Mouse (Mus musculus) liver, embryonic 11.5 days (tissue): Measurements from ENCODE around the gene Lmx1b. TPM values are rescaled to one million over a fixed set of nuclear protein-coding genes. Genes with fewer than 3 reads are reported as not detected.

Source experiments
- ATAC-seq: fragments of 200-750 bp; cut with Nextera tagmentation; replicated peaks from 2 replicates; pipeline ENCODE4 v1.8.0; 2017; ENCODE audit warnings: moderate number of reproducible peaks, mild to moderate bottlenecking, moderate TSS enrichment, moderate library complexity; ENCODE audit not compliant: low FRiP score
- DNase-seq: peaks from one replicate; pipeline ENCODE4 v3.0.0-alpha.2; 2017; ENCODE audit warnings: low spot score
- H3K27ac ChIP-seq: fragments of 300-500 bp; sonication (generic); 2 replicates; pipeline ENCODE4 v1.5.1; 2014; ENCODE audit warnings: mild to moderate bottlenecking, low read depth, low read length, control low read depth
- H3K27me3 ChIP-seq: fragments of 300-500 bp; sonication (generic); replicated peaks from 2 replicates; pipeline ENCODE4 v1.6.1; 2014; ENCODE audit warnings: low read length, mixed read lengths; ENCODE audit not compliant: control insufficient read depth, insufficient read depth
- H3K36me3 ChIP-seq: fragments of 300-500 bp; sonication (generic); 2 replicates; pipeline ENCODE4 v1.6.1; 2014; ENCODE audit warnings: mild to moderate bottlenecking, low read length, moderate library complexity, mixed read lengths; ENCODE audit not compliant: control insufficient read depth, insufficient read depth
- H3K4me1 ChIP-seq: fragments of 300-500 bp; sonication (generic); replicated peaks from 2 replicates; pipeline ENCODE4 v1.6.1; 2014; ENCODE audit warnings: low read length, mixed read lengths; ENCODE audit not compliant: control insufficient read depth, insufficient read depth
- H3K4me2 ChIP-seq: fragments of 300-500 bp; sonication (generic); 2 replicates; pipeline ENCODE4 v1.6.1; 2014; ENCODE audit warnings: mild to moderate bottlenecking, control low read depth, moderate library complexity
- H3K4me3 ChIP-seq: fragments of 300-500 bp; sonication (generic); 2 replicates; pipeline ENCODE4 v1.5.1; 2014; ENCODE audit warnings: low read depth, low read length, control low read depth
- H3K9ac ChIP-seq: fragments of 300-500 bp; sonication (generic); 2 replicates; pipeline ENCODE4 v1.6.1; 2014; ENCODE audit warnings: low read depth, low read length, control low read depth
- H3K9me3 ChIP-seq: fragments of 300-500 bp; sonication (generic); 2 replicates; pipeline ENCODE4 v1.6.1; 2016; ENCODE audit warnings: low read length, inconsistent platforms, mixed read lengths; ENCODE audit not compliant: control insufficient read depth
- WGBS: fragments of 180-500 bp; shearing (Covaris S2); extraction: QIAGEN DNeasy Blood & Tissue Kit; methylation state at CpG from one replicate; pipeline ENCODE4 v1.1.7; 2014; 5-methylcytosine and 5-hydroxymethylcytosine counted together
- polyA plus RNA-seq: library from polyadenylated mRNA; unstranded; fragments of >200 nt; fragmentation: Nextera tagmentation; extraction: Ambion mirVana; gene quantifications from 2 replicates; pipeline ENCODE4 v1.2.1, GENCODE M21; 2014

Lmx1b gene
- polyA plus RNA-seq, 1 experiment from 2014 or later = 0.14 TPM

DNA sequence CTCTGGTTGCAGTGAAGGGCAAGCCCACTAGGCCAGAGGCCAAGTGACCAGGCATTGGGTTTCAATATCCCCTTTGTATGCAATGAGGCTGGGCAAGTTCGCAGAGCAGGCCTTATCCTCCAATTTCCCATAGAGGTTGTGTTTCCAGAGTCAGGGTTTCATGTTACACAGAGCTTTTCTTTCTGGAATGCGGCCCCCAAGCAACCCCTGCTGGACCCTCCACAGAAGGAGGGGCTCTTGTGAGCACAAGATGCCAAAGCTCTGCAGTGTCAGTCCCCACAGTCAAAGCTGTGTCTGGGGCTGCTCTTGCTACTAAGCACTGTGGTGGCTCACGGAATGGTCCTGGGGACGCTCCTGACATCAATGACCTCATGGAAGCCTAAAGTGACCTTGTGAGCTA is 8.6 kb upstream of the Lmx1b start:
- Histone ChIP-seq H3K27me3 (peaks cover 58% of the 10 kb centered on the region), H3K9me3 (no peaks in the 10 kb centered on the region), H3K4me3 (no peak overlapping the region), H3K36me3 (no peaks in the 10 kb centered on the region), H3K4me2 (no peak overlapping the region), H3K27ac (no peak overlapping the region), H3K4me1 (0 out of 2 replicates have a peak, but pooled peaks cover 4% of the 10 kb centered on the region), H3K9ac (no peak overlapping the region)
- no peak for ATAC-seq
- DNase-seq = no peak
- WGBS = 28% methylated on average over 4 of the region's 4 CpGs

DNA sequence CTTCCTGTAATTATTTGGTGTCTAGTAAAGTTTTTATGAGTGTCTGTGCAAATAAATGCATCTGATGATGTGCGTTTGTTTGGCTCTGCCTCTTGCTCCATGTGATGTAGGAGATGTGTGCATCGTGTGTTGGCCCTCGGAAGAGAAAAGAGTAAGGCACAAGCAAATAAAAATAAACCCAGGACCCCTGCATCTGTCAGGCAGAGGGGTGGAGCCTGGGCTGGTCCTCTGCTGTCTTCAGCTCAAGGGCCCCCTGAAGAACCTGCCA is 5.9 kb upstream of the Lmx1b start:
- Histone ChIP-seq H3K27ac (no peak overlapping the region), H3K9me3 (no peaks in the 10 kb centered on the region), H3K36me3 (no peaks in the 10 kb centered on the region), H3K4me3 (no peak overlapping the region), H3K27me3 (peaks cover 82% of the 10 kb centered on the region), H3K9ac (no peak overlapping the region), H3K4me2 (no peak overlapping the region), H3K4me1 (0 out of 2 replicates have a peak, but pooled peaks cover 4% of the 10 kb centered on the region)
- no peak for ATAC-seq
- no peak for DNase-seq
- WGBS = 8% methylated on average over 3 of the region's 3 CpGs

DNA sequence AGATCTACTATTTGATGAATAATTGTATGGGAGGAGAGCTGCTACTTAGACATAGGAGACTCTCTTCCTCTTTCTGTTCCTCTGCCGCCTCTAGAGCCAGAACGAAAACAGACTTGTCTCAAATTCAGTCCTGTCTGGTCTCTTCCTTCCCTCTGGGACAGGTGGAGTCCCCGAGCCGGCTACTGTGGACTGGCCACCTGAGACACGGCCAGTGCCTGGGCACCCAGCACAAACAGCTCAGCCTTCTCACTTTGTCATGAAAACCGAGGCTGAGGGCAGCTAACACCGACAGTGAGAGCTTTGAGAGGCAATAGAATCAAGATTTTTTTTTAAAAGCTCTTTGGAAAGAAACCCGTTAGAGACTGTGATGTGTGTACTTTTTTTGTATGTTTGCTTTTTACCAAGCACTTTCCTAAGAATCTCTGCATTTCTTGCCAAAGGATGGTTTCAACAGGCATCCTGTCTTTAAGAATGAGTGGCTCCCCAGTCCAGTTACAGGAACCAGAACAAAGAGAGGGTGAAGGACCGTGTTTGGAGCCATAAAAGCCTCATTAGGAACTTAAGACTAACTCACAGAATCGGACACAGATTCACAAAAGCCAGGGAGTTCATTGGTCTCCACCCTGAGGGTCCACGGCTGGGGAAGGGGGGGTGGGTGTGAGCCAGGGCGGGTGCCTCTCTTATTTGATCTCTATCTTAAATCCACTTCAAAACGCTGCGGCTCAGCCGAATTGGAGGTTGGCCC is 5.4 kb upstream of the Lmx1b start:
- no peak for DNase-seq
- Histone ChIP-seq H3K4me2 (no peak overlapping the region), H3K9ac (no peak overlapping the region), H3K27me3 (peaks cover 88% of the 10 kb centered on the region), H3K4me1 (0 out of 2 replicates have a peak, but pooled peaks cover 4% of the 10 kb centered on the region), H3K36me3 (no peaks in the 10 kb centered on the region), H3K4me3 (no peak overlapping the region), H3K27ac (no peak overlapping the region), H3K9me3 (no peaks in the 10 kb centered on the region)
- WGBS = 5% methylated on average over 15 of the region's 15 CpGs
- ATAC-seq = no peak

DNA sequence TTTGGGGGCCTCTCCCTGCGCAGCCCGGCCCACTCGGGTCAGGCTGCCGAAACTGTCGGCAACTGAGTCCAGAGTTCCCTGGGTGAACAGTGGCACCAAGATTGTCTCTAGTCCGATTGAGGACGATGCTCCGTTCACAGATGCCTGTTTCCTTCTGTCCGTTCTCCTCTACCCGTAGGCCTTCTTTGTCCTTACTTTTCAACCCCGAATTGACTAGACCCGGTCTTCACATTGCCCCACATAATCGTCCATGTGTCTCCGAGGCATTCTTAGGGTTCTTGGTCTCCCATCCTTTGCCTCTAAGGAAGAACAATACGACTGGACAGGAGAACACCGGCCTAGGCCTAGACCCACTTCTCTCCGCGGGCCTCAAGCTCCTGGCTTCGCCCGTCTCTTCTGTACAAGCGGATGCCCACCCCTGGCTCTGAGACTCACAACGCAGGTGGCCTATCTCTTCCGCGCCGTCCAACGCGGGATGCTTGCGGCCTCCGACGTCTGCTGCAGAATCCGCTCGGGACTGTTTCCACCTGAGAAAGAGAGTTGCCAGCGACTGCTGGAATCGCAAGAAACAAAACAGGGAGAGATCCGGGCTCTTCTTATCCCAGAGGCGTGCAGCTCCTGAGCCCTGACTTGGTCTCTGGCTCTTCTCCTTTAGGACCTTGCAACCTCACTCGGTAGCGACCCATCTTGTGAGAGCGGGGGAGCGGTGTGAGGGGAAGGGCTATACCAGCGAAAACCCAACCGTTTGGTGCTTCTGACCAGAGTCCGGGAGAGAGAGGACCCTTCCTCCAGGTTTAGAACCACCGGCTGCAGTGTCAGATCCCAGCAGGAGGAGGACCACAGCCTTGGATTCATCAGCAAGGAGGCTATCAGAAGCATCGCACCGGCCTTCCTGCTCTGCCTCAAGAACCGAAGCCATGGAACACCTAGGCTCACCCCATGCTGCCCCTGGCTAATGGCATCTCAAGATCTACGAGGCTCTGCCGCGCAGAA is 3.7 kb upstream of the Lmx1b start:
- 7% methylated on average over 50 of the region's 50 CpGs for WGBS
- H3K27me3 ChIP-seq = peaks cover 98% of the 10 kb centered on the region
- H3K4me2 ChIP-seq = no peak overlapping the region
- no peak overlapping the region for H3K27ac ChIP-seq
- DNase-seq (no peak), ATAC-seq (no peak)
- no peak overlapping the region for H3K4me3 ChIP-seq
- H3K4me1 ChIP-seq = 0 out of 2 replicates have a peak, but pooled peaks cover 6% of the 10 kb centered on the region
- H3K9me3 ChIP-seq = no peaks in the 10 kb centered on the region
- no peaks in the 10 kb centered on the region for H3K36me3 ChIP-seq
- no peak overlapping the region for H3K9ac ChIP-seq

DNA sequence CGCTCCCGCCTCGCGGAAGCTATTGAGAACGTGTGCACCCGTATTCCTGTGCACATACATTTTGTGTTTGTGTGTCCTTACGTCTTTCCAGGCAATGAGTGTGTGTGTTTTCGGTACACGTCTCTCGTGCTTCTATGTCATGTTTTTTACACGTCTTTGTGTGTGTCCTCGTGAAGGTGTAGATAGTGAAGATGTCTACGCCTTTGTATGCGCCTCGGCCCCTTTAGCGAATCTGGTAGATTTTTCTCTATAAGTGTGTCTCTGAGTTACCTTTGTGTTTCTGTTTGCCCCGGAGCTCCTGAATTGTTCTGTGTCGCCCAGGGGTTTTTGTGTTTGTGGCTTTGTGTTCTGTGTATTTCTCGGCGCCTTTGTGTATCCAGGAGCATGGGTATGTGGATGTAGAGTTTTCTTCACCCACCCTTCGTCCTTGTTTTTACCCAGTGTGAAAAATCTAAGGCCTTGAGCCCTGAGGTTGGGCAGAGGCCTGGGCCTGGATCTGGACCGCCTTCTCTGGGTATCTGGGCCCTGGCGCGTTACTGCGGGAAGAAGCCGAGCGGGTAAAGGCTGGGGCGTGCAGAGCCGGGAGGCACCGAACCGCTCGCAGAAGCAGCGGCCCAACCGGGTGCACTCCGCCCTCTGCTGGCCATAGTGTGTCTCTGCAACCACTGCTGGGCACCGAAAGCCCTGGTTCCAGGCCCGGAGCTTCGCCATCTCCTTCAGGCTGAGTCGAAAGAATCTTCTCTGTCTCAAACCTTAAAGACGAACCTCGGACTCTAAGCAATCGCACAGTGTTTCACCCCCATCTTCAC is 2.5 kb upstream of the Lmx1b start:
- no peak overlapping the region for H3K9ac ChIP-seq
- peak overlapping the region; percentile 8; the same call in 1 of the 2 replicates for H3K4me3 ChIP-seq
- ATAC-seq (no peak; the same call in 1 of the 2 replicates), DNase-seq (no peak)
- 0 out of 2 replicates have a peak, but pooled peaks cover 3% of the 10 kb centered on the region for H3K4me1 ChIP-seq
- no peak overlapping the region for H3K27ac ChIP-seq
- H3K27me3 ChIP-seq = peaks cover 100% of the 10 kb centered on the region
- no peaks in the 10 kb centered on the region for H3K9me3 ChIP-seq
- peak overlapping the region; percentile 18 for H3K4me2 ChIP-seq
- H3K36me3 ChIP-seq = no peaks in the 10 kb centered on the region
- WGBS = 3% methylated on average over 42 of the region's 42 CpGs

DNA sequence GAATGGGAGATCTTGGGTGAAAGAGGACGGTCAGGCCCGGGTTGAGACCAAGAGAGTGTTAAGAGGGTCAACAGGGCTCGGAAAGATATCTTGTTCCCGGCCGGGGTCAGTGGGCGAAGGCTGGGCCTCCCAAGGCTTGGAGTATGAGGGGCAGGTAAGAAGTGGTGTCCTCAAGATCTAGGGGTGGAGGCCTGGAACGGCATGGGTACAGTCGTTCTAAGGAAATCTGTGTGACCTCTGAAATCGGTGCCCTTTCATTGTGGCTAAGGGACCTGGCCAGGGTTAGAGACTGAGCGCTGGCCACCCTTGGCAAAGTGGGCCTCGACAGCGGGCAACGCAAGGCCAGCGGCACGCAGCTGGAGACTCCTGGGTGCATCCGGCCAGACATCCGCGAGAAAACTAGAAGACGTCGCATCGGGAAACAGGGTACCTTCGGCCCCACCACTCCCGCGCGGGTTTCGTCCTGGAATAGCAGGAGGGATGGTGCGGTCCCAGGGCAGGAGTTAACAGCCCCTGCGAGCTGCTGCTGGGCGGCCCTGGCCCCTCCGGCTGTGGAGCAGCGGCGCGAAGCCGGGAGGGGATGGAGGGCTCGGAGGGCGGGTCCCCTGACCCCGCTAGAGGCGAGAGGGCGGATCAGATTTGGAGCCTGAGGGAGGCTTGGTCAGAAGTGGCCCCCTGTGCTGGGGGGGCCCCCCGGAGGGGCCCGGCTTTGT is 1.7 kb upstream of the Lmx1b start:
- Histone ChIP-seq H3K27ac (no peak overlapping the region), H3K4me3 (peak overlapping the region; percentile 20), H3K4me1 (0 out of 2 replicates have a peak, but pooled peaks cover 3% of the 10 kb centered on the region), H3K9ac (no peak overlapping the region), H3K27me3 (peaks cover 100% of the 10 kb centered on the region), H3K4me2 (peak overlapping the region; percentile 18), H3K36me3 (no peaks in the 10 kb centered on the region), H3K9me3 (no peaks in the 10 kb centered on the region)
- 2% methylated on average over 41 of the region's 41 CpGs for WGBS
- ATAC-seq = no peak
- no peak for DNase-seq

DNA sequence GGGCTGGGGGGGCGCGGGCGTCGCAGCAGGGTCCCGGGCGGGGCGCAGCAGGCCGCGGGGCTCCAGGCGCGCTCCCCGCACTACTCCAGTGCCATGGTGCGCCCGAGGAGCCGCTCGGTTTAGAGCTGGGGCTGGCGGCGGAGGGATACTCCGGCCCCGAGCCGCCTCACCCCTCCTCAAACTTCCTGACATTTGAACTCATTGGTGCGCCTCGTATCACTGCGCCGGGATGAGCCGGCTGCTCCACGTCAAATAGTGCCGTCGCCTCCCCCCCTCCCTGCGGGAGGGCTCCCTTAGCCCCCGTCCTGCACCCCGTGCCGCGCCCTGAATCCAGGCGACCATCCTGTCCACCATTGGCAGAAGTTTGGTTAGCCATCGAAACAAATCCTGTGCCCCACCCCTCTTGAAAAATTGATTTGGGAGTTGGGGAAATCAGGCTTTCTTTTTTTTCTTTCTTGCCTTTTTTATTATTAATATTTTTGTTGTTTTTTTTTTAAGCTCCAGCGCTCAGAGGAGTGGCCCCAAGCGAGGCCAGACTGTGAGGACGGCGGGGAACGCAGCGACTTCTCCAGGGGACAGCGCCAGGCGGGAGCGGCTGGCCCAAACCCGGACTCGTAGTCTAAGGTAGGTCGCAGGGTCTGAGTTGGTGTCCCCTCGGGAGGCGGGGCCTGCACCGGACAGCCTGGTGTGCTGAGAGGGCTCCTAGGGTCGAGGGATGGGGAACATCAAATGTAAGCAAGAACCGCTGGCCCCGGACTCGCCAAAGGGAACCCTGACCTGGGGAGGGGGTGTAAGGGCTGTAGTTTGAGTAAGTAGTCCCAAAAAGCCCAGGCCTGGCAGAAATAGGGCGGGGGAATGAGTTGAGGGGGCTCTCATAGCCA is 907 bp upstream of the Lmx1b start:
- Histone ChIP-seq H3K36me3 (no peaks in the 10 kb centered on the region), H3K27me3 (peaks cover 100% of the 10 kb centered on the region), H3K4me2 (peak overlapping the region; percentile 56), H3K4me1 (0 out of 2 replicates have a peak, but pooled peaks cover 3% of the 10 kb centered on the region), H3K9ac (no peak overlapping the region), H3K27ac (no peak overlapping the region), H3K4me3 (peak overlapping the region; percentile 49), H3K9me3 (no peaks in the 10 kb centered on the region)
- DNase-seq (peak; percentile 76), ATAC-seq (no peak)
- WGBS = 2% methylated on average over 49 of the region's 56 CpGs
